Mouse (Mus musculus) left cerebral cortex, postnatal 4 days (tissue): Measurements from ENCODE around the gene Hdac11. TPM values are rescaled to one million over a fixed set of nuclear protein-coding genes. Genes with fewer than 3 reads are reported as not detected.

Experiments used
- DNase-seq: peaks from one replicate; pipeline ENCODE4 v3.0.0-alpha.2; 2022
- intact Hi-C: fragments of 180-260 bp; cut with DNase I; formaldehyde crosslinking; loops from one replicate; pipeline ENCODE4 v1.15.1; 2025
- total RNA-seq, 2 experiments: library from RNA; stranded (reverse); gene quantifications; 2 replicates each; pipeline ENCODE4 v1.2.3; 2021

Hdac11 gene
- total RNA-seq, 2 experiments from 2014 or later = 67.9 to 78.2 TPM

DNA sequence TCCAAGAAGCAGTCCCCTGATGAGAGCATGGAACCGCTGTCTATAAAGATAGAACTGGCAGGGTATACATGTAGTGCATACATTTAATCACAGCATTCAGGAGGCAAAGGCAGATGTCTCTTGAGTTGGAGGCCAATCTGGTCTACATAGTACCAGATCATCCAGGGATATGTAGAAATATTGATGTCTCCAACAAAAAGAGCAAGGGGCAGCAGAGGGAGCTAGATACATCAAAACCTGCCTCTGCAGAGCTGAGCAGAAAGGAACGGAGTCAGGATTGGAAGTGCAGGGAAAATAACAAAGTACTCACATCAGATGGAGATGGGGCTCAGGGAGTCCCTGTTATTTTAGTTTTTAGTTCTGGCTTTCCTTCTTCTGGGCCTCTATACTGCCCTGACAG lies 8.1 kb downstream of the Hdac11 start:
- intact Hi-C loops = loop anchor here (2.0 to 5.0 kb wide), 2 partner anchors 114 to 253 kb away; no protein-coding TSS in a partner anchor
- no peak for DNase-seq

GRCm38 (mm10) chr6:91165210-91165609 lies 8.7 kb downstream of the Hdac11 start:
- DNase-seq = peak; percentile 76
- intact Hi-C loops = loop anchor here (2.0 kb wide), 1 partner anchor 114 kb away; no protein-coding TSS in a partner anchor

GRCm38 (mm10) chr6:91167828-91168227 lies 11.4 kb downstream of the Hdac11 start:
- intact Hi-C loops = no loop called here
- DNase-seq = no peak

DNA sequence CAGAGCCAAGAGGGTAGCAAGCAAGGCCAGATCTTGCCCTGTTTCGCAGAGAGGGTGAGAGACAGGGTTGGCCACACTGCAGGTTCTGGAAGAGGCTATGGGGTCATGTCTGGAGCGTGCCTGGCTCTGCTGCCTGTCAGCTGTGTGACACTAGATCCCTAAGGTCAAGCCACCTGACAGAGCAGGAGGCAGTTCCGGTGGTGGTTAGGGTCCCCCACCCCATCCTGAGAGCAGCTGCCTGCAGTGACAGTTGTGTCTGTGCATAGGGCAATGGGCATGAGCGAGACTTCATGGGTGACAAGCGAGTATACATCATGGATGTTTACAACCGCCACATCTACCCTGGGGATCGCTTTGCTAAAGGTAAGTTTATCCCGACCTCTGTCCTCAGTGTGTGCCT lies 12.7 kb downstream of the Hdac11 start:
- DNase-seq = no peak
- intact Hi-C loops = no loop called here

- intact Hi-C loops = no loop called here
- DNase-seq = no peak
These were observed 15.0 kb downstream of the Hdac11 start for GRCm38 (mm10) chr6:91171396-91171895.

- DNase-seq = no peak
- intact Hi-C loops = no loop called here
These were observed 15.9 kb downstream of the Hdac11 start for GRCm38 (mm10) chr6:91172381-91172780.

DNA sequence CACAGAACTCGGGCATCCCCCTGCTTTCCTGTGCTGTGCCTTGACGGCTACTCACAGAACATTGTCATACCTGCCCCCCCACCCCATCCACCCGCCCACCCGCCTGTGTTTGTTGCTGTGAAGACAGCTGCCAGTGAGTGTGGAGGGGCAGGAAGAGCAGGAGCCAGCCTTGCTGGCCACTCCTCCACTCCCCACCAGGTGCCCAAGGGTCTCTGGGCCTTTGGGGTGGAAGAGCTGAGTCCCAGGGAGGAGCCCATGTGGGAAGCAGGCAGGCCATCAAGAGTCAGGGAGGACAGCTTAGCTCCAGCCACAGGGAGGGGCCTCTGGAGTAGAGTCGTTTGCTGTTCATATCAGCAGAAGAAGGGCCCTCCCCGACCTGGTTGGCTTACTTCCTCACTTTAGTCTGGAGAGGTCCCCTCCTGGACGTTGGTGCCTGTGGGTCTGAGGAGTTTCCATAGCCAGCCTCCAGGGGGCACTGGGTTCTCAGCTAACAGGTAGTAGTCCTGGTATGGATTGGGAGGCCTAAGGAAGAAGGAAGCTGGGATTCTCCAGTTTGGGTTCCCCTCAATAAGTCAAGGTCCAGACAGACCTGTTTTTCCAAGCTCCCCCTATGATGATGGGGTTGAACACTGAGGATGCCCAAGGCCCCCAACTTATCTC lies 16.9 kb downstream of the Hdac11 start:
- intact Hi-C loops = no loop called here

GRCm38 (mm10) chr6:91174211-91174610 lies 17.7 kb downstream of the Hdac11 start:
- intact Hi-C loops = no loop called here
- DNase-seq = no peak

More for the DNA sequence above, 16.9 kb downstream of the Hdac11 start:
- peak; percentile 81 for DNase-seq

DNA sequence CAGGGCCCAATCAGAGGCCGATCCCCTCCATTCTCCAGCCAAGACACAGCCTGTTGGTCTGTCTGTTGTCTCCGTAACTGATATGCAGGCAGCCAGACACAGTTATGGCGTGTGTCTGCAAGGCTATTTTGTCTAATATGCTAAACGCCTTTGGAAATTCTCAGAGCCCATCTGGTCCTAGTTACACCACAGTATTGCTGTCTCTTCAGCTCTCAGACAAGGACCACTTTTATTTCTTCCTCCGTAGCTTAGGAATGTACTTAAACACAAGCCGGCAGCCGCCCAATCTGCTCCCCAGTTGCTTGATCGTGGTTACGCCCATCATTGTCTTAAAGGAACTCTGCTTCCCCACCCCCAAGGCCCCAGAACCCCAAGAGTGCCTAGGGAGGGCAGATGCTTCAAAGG lies 24.3 kb downstream of the Hdac11 start:
- intact Hi-C loops = no loop called here
- no peak for DNase-seq

DNA sequence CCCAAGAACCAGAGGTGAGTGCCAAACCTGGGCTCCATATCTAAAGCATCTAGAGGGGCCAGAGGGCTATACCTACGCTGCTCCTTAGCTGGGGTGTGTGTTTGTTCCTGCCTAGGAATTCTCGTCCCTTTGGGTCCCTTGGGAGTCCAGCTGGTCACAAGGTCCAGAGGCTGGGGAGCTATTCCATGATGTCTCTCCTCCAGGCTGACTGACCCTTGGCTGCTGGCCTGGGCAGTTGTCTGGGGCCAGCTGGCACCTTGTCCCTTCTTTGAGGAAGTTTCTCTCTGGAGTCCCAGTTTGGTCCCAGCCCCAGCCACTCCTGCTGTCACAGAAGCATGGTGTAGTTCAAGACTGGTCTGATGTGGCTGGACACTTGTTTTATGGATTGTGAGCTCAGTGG lies 24.9 kb downstream of the Hdac11 start:
- DNase-seq = peak; percentile 57
- intact Hi-C loops = no loop called here

DNA sequence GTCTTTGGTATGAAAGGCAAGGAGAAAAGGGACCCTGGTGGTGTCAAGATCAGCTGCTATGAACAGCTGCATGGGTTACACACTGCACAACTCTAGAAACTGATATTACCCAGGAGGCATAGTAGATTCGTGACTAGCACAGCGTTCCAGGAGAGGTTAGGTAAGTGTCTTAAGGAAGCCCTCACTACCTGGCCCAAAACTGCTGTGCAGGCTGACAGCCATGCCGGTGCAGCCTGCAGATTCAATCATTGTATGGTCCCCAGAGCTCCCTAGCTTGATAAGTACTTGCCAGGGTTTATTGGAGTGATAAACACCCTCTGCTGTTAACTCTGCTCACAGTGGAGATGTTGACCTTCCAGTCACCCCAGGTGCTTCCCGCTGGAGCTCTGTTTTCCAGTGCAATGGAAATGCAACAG lies 25.6 kb downstream of the Hdac11 start:
- no peak for DNase-seq
- intact Hi-C loops = no loop called here

DNA sequence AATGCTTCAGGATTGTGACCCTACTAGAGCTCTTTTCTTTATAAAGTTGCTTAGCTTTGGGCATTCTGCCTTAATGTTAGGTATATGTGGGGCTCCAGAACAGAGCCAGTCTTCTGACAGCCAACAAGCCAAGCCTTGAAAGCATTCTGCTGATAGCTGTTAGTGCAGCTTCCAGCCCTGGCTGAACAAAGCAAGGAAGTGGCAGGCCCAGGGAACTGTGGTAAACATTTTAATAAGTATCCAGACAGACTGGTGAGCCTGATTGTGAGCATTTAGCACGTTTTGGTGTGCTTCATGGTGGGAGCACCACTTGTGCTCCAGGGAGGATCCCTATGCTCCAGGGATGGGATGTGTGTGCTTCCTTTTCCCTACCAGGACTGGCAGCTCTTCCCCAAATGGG lies 26.6 kb downstream of the Hdac11 start:
- intact Hi-C loops = no loop called here
- no peak for DNase-seq

GRCm38 (mm10) chr6:91183980-91184379 lies 27.5 kb downstream of the Hdac11 start:
- intact Hi-C loops = no loop called here
- no peak for DNase-seq

DNA sequence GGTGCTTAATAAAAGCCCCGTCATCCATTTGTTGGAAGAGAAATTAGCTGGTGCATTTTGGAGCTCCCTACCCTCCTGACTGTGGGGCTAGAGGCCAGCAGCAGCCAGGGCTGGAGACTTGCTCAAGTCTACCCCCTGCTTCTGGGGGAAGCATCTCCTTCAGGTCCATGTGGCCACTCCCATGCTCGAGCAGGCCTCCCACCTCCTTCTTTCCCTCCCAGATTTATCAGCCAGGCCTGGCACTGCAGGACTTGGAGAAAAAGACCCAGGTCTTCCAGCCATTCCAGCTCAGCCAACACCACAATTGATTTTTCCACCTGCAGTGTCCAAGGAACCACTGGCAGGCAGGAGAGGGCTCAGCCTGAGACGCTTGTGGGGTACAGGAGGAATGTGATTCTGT lies 28.3 kb downstream of the Hdac11 start:
- DNase-seq = no peak
- intact Hi-C loops = no loop called here

- intact Hi-C loops = no loop called here
- no peak for DNase-seq
These were observed 29.0 kb downstream of the Hdac11 start for GRCm38 (mm10) chr6:91185502-91185901.

- no peak for DNase-seq
- intact Hi-C loops = no loop called here
These were observed 29.9 kb downstream of the Hdac11 start for GRCm38 (mm10) chr6:91186161-91186931.

DNA sequence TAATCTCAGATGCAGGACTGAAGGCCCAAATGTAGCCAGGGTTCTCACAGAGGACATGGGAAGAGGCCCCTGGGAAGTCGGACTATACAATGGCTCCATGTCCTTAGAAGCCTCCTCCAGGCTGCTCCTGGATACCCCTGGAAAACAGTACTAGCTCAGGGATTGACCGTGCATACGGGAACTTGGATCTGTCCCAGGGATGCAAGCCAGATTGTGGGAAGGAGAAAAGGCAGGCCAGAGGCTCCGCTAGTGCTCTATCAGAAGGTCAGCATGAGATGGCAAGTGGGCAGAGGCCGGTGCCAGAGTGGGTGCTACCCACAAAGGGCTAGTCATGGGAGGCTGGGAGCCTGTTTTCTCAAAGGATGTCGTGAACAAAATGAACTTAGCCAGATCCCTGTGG lies 30.5 kb downstream of the Hdac11 start:
- peak; percentile 42 for DNase-seq
- intact Hi-C loops = no loop called here

- intact Hi-C loops = no loop called here
- no peak for DNase-seq
These were observed 31.4 kb downstream of the Hdac11 start for GRCm38 (mm10) chr6:91187871-91188270.

- DNase-seq = no peak
- intact Hi-C loops = no loop called here
These were observed 33.5 kb downstream of the Hdac11 start for GRCm38 (mm10) chr6:91189971-91190370.

DNA sequence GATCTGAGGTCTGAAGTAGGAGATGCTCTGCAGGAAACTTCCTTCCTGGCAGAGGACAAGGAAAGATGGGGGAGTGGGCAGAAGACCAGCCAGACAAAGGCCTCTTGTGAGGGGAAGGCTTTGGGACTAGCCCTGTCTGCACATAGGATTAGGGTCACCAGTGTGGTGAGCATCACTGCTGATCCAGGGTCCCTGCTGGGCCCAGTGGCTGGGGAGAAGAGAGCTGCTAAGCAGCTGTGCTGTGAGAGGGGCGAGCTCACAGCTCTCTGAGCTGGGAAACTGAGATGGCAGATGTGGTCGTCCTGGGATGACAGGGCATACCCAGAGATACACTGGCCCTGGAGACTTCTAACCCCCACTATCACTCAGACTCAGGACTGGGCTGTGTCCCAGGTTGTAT lies 35.0 kb downstream of the Hdac11 start:
- intact Hi-C loops = no loop called here
- no peak for DNase-seq

DNA sequence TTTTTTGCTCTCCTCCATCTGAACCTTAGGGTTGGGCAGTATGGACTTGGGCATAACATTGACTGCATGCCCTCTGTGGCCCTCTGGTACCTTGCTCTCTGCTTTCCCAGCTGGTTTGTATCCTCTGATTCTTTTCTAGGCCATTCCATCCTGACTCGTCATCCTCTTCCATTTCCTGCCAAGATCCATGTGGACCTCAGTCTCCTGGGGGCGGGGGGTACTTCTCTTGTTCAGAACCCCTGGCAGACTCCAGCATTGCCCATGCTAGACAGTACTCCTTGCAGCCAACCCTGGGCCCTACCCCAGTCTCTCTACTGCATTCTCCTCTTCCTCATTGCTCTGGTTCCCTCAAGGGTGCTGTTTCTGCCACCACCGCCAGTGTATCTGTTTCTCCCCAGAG lies 36.0 kb downstream of the Hdac11 start:
- intact Hi-C loops = no loop called here

More for the DNA sequence above, 36.0 kb downstream of the Hdac11 start:
- DNase-seq = no peak
